Mouse (Mus musculus): Measurements from ENCODE around the gene Pbx1. TPM values are rescaled to one million over a fixed set of nuclear protein-coding genes. Genes with fewer than 3 reads are reported as not detected.

The Pbx1 gene
- polyA plus RNA-seq, 1 experiment from 2014 or later: 4.0 TPM

DNA sequence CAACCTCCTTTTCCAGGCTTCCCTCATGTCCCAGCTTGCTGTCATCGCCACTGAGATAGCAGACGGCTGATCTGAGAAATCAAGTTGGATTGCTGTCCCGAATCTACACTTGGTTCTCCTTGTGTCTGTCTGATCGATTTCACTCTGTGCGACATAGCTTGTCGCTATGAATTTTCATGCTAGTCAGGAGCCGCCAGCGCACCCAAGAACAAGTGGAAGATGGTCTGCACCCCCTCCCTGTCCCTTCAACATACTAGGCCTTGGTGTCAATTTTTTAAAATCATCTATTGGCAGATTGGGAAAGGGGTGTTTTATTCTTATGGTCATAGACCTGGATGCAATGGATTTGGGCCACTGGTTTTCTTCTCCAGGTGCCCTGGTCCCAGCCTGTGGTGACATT is 249.3 kb downstream of the Pbx1 start:
- Histone ChIP-seq H3K27ac (ENCODE audit: low read depth) (no peak overlapping the region), H3K27me3 (ENCODE audit: insufficient read depth, low read length) (no peaks in the 10 kb centered on the region), H3K4me2 (ENCODE audit: low read depth, low read length) (no peak overlapping the region), H3K4me3 (ENCODE audit: low read depth, low read length) (no peak overlapping the region), H3K9me3 (ENCODE audit: low read length) (no peaks in the 10 kb centered on the region), H3K4me1 (ENCODE audit: insufficient read depth) (no peaks in the 10 kb centered on the region), H3K36me3 (replicated peaks; ENCODE audit: insufficient read depth, low read length) (0 out of 2 replicates have a peak, but pooled peaks cover 4% of the 10 kb centered on the region), H3K9ac (replicated peaks) (no peak overlapping the region)
- DNase-seq: no peak
- no peak for TF ChIP-seq CTCF (IDR thresholded peaks at IDR 0.05; ENCODE audit: low read depth)
- no peak for TF ChIP-seq EP300 (IDR thresholded peaks at IDR 0.05; ENCODE audit: low read depth)
- no peak for ATAC-seq
- 82% methylated on average over 8 of the region's 8 CpGs for WGBS (ENCODE audit: insufficient replicate concordance)

DNA sequence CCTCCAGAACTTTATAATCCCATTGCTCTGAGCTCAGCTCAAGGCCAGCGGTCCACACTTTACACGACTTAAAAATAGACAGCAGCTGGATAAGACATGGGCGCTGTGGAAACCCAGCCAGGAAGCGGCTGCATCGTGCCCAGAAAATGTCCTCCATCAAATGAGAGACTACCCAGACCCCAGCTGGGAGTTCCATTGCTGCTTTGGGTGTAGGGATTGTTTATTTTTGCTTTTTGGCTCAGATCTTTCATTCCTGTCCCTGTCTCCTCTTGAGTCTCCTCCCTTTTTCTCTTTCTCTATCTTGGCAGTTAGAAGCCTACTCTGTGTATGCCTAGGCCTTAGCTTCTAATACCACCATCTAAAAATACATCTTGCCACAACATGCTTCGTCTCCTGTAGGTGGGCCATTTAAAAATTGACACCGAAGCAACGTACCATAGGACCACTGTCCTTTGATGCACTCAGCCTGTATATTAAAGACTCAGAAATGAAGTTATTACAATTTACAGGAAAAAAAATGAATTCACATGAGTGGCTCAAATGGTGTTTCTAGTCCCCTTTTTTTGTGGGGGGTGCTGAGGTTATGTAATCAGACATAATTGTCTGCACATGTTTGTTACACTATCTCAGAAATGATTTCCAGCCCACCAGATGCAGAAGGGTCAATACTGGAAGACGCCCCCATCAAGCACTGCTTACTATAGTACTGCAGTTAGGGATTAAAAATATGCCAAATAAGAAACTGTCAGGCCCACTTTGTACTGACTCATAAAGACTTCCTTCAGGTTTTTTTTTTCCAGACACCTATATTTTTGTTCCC is 251.2 kb downstream of the Pbx1 start:
- H3K9me3 ChIP-seq (ENCODE audit: low read length): no peaks in the 10 kb centered on the region
- no peaks in the 10 kb centered on the region for H3K27me3 ChIP-seq (ENCODE audit: insufficient read depth, low read length)
- TF ChIP-seq CTCF (IDR thresholded peaks at IDR 0.05; ENCODE audit: low read depth) (no peak), EP300 (IDR thresholded peaks at IDR 0.05; ENCODE audit: low read depth) (no peak)
- WGBS (ENCODE audit: insufficient replicate concordance): 83% methylated on average over 9 of the region's 9 CpGs
- no peak overlapping the region for H3K4me2 ChIP-seq (ENCODE audit: low read depth, low read length)
- DNase-seq (no peak), ATAC-seq (no peak)
- no peaks in the 10 kb centered on the region for H3K4me1 ChIP-seq (ENCODE audit: insufficient read depth)
- H3K4me3 ChIP-seq (ENCODE audit: low read depth, low read length): no peak overlapping the region
- no peak overlapping the region for H3K27ac ChIP-seq (ENCODE audit: low read depth)
- no peak overlapping the region for H3K9ac ChIP-seq (replicated peaks)
- H3K36me3 ChIP-seq (replicated peaks; ENCODE audit: insufficient read depth, low read length): 0 out of 2 replicates have a peak, but pooled peaks cover 4% of the 10 kb centered on the region

DNA sequence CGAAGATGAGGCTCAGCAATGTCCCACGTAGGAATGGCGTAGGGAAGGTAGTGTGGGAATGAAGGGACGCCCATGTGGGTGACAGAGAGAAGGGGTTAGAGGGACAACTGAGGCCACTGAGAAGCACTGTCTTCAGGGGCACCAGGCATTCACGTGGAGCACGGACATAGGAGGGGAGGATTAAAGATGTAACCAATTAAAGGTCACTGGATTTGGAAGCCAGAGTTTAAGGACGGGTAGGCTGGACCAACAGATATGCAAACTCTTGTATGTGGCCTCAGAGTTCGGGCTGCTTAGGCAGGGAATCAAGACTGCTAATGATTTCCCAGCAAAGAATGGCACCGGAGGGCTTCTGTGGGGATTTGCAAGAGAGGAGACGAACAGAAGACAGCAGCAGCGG is 252.4 kb downstream of the Pbx1 start:
- no peaks in the 10 kb centered on the region for H3K9me3 ChIP-seq (ENCODE audit: low read length)
- H3K27me3 ChIP-seq (ENCODE audit: insufficient read depth, low read length): no peaks in the 10 kb centered on the region
- ATAC-seq (no peak), DNase-seq (no peak)
- H3K27ac ChIP-seq (ENCODE audit: low read depth): no peak overlapping the region
- no peak overlapping the region for H3K4me3 ChIP-seq (ENCODE audit: low read depth, low read length)
- TF ChIP-seq EP300 (IDR thresholded peaks at IDR 0.05; ENCODE audit: low read depth) (no peak), CTCF (IDR thresholded peaks at IDR 0.05; ENCODE audit: low read depth) (no peak)
- H3K4me1 ChIP-seq (ENCODE audit: insufficient read depth): no peaks in the 10 kb centered on the region
- whole genome bisulfite sequencing (ENCODE audit: insufficient replicate concordance): 75% methylated on average over 11 of the region's 11 CpGs
- no peak overlapping the region for H3K9ac ChIP-seq (replicated peaks)
- no peak overlapping the region for H3K4me2 ChIP-seq (ENCODE audit: low read depth, low read length)
- 0 out of 2 replicates have a peak, but pooled peaks cover 4% of the 10 kb centered on the region for H3K36me3 ChIP-seq (replicated peaks; ENCODE audit: insufficient read depth, low read length)

DNA sequence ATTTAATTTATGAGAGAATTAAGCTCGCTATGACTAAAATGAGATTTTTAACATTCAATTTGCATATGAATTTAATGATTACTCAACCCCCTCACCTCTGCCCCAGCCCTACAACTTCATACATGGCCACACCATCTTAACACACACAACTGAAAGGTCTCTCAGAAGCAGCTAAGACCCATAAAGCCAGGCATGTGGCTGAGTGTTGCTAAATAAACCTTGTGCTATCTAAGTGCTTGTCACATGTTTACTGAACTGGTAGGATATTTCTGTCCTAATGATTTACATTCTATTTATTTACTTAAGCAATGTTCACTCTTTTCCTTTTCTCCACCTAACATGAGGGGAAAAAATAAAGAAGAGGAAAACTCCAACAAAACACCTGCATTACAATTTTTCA is 253.5 kb downstream of the Pbx1 start:
- H3K4me3 ChIP-seq (ENCODE audit: low read depth, low read length): no peak overlapping the region
- H3K27ac ChIP-seq (ENCODE audit: low read depth): no peak overlapping the region
- H3K4me1 ChIP-seq (ENCODE audit: insufficient read depth): no peaks in the 10 kb centered on the region
- ATAC-seq (no peak), DNase-seq (no peak)
- no peak for TF ChIP-seq EP300 (IDR thresholded peaks at IDR 0.05; ENCODE audit: low read depth)
- TF ChIP-seq CTCF (IDR thresholded peaks at IDR 0.05; ENCODE audit: low read depth): no peak
- no peak overlapping the region for H3K9ac ChIP-seq (replicated peaks)
- H3K4me2 ChIP-seq (ENCODE audit: low read depth, low read length): no peak overlapping the region
- H3K27me3 ChIP-seq (ENCODE audit: insufficient read depth, low read length): no peaks in the 10 kb centered on the region
- no peaks in the 10 kb centered on the region for H3K9me3 ChIP-seq (ENCODE audit: low read length)
- 0 out of 2 replicates have a peak, but pooled peaks cover 4% of the 10 kb centered on the region for H3K36me3 ChIP-seq (replicated peaks; ENCODE audit: insufficient read depth, low read length)
- 78% methylated on average over 1 of the region's 1 CpGs for WGBS (ENCODE audit: insufficient replicate concordance)

DNA sequence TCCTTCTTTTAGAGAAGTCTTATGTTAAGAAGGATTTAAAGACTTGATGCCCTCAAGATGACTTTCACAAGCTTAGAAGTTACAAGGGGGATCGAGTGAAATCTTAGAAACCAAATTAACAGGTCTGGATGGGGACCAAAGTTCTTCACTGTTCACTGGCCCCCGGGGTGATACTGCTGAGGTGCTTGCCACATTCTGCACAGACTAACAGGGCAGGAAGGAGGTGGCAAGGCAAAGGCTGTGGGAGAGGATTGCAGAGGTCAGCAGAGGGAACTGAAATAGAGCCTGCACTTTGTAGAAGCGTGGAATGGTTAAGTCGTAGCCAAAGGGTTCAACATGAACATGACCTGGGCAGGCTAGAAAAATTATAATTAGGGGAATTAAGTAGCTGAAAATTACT is 256.5 kb downstream of the Pbx1 start:
- H3K36me3 ChIP-seq (replicated peaks; ENCODE audit: insufficient read depth, low read length): no peaks in the 10 kb centered on the region
- no peak for TF ChIP-seq CTCF (IDR thresholded peaks at IDR 0.05; ENCODE audit: low read depth)
- no peak for TF ChIP-seq EP300 (IDR thresholded peaks at IDR 0.05; ENCODE audit: low read depth)
- H3K27ac ChIP-seq (ENCODE audit: low read depth): no peak overlapping the region
- H3K27me3 ChIP-seq (ENCODE audit: insufficient read depth, low read length): no peaks in the 10 kb centered on the region
- ATAC-seq (no peak), DNase-seq (no peak)
- H3K4me3 ChIP-seq (ENCODE audit: low read depth, low read length): no peak overlapping the region
- H3K4me2 ChIP-seq (ENCODE audit: low read depth, low read length): no peak overlapping the region
- H3K9me3 ChIP-seq (ENCODE audit: low read length): no peaks in the 10 kb centered on the region
- H3K9ac ChIP-seq (replicated peaks): no peak overlapping the region
- H3K4me1 ChIP-seq (ENCODE audit: insufficient read depth): peaks cover 3% of the 10 kb centered on the region; the same call in 1 of the 2 replicates
- WGBS (ENCODE audit: insufficient replicate concordance): 69% methylated on average over 4 of the region's 4 CpGs

DNA sequence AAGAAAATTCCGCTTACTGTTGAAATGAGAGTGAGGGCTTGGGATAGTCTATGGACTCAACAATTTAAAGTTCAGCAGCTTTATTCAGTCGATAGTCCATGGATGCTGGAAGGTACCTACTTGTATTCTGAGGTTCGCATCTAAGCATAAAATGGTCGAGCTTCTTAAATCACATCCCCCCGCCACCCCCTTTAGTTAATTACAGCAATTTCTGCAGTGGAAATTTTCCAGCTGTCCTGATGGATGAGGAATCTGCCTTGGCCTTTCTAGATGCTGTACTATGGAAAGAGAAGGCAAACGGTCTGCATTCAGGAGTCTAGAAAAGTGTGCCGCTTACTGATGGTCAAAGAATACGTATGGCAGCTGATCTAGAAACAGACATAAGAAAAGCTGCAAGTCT is 262.3 kb downstream of the Pbx1 start:
- H3K9me3 ChIP-seq (ENCODE audit: low read length): no peaks in the 10 kb centered on the region
- 76% methylated on average over 8 of the region's 8 CpGs for WGBS (ENCODE audit: insufficient replicate concordance)

More for the DNA sequence above, 262.3 kb downstream of the Pbx1 start:
- H3K4me1 ChIP-seq (ENCODE audit: insufficient read depth): peaks cover 7% of the 10 kb centered on the region; the same call in 1 of the 2 replicates
- no peak overlapping the region for H3K4me2 ChIP-seq (ENCODE audit: low read depth, low read length)
- H3K4me3 ChIP-seq (ENCODE audit: low read depth, low read length): no peak overlapping the region
- DNase-seq: no peak
- no peaks in the 10 kb centered on the region for H3K27me3 ChIP-seq (ENCODE audit: insufficient read depth, low read length)
- no peak overlapping the region for H3K27ac ChIP-seq (ENCODE audit: low read depth)
- no peak overlapping the region for H3K9ac ChIP-seq (replicated peaks)
- H3K36me3 ChIP-seq (replicated peaks; ENCODE audit: insufficient read depth, low read length): no peaks in the 10 kb centered on the region
- TF ChIP-seq CTCF (IDR thresholded peaks at IDR 0.05; ENCODE audit: low read depth) (no peak), EP300 (IDR thresholded peaks at IDR 0.05; ENCODE audit: low read depth) (no peak)
- no peak for ATAC-seq
